Mouse (Mus musculus) testis, adult 2 months (tissue): ENCODE data around the gene Asic2.
A peak's percentile ranks its signal among the peaks of the same experiment; 100 is the strongest.

Source experiments
- CTCF ChIP-seq: fragments of 200-500 bp; IDR thresholded peaks from 2 replicates; pipeline ENCODE4 v1.5.1; 2012; ENCODE audit warnings: low read depth, mild to moderate bottlenecking, inconsistent platforms, low read length, moderate library complexity; ENCODE audit not compliant: control insufficient read depth, insufficient read depth, insufficient replicate concordance
- POLR2A ChIP-seq: fragments of 200-500 bp; IDR thresholded peaks from 2 replicates; pipeline ENCODE4 v1.6.1; 2012; ENCODE audit warnings: low read depth, mild to moderate bottlenecking, inconsistent platforms, low read length, moderate library complexity; ENCODE audit not compliant: control insufficient read depth

- TF ChIP-seq CTCF (peak; percentile 43; the same call in 1 of the 2 replicates), POLR2A (no peak)
Observed at GRCm38 (mm10) chr11:81634360-81635350, 333.6 kb downstream of the Asic2 start.
